Mouse (Mus musculus): ENCODE measurements around the gene Pcbp3. TPM values are rescaled to one million over a fixed set of nuclear protein-coding genes. Genes with fewer than 3 reads are reported as not detected.

Pcbp3 gene
- total RNA-seq, 2 experiments from 2014 or later: 64.6 to 66.0 TPM

DNA sequence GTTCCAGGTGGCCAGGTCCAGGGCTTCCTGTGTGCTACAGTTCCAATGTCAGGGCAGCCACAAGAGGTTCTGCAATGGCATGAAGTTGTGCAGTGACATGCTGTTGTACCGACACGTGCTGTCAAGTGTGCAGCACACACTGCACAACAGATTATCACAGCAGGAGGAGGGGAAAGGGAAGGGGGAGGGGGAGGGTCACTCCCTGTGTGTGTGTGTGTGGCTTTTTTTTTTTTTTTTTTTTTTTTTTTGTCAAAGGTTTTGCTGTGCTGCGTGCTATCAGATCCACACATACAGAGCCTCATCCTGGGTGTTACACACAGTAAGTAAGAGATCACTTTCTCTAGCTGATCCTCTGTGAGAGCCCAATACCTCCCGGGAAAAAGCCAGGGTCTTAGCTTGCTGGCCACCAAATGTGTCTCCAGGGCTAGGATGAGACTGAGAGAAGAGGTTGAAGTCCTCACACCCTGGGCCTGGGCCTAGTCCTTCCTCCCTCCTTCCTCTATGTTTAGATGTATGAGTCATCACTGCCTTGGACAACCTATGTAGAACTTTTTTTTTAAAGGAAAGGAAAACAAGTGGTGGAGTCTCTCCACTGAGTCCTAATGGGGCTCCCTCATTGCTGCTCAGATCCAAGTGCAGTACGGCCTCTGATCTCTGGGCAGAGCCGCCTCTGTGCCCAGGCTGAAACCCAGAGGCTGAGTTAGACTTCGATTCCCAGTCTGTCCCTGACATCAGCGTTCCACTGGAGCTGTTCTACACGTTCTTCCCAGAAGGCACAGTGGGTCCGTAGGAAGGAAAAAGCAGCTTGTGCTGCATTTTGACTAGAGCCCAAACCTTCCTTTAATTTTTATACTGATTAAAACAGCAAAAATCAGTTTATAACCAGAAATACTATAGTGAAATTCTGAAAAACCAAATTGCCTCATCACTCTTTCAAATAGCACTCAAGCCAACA, 153.0 kb downstream of the Pcbp3 start:
- peak; percentile 16 to 57 for DNase-seq (ENCODE audit: low spot score in 2 of 2)

DNA sequence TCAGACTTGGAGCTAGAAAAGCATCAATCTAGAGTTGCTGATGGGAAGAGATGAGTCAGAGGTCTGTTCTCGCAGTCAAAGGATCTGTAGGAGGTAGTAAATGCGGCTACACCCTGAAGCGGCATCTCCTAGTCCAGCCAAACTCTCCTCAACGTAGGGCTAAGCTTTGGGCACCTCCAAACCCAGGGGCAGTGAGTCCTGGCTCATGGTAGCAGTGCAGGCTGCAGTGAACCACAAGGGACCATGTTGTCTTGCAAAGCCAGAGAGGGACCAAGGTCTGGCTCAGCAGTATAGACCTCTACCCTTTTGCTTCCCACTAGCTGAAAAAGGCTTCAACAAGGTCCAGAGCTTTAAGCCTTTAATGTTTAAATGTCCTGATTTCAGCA, 159.2 kb downstream of the Pcbp3 start:
- no peak for DNase-seq (ENCODE audit: low spot score in 2 of 2)

DNA sequence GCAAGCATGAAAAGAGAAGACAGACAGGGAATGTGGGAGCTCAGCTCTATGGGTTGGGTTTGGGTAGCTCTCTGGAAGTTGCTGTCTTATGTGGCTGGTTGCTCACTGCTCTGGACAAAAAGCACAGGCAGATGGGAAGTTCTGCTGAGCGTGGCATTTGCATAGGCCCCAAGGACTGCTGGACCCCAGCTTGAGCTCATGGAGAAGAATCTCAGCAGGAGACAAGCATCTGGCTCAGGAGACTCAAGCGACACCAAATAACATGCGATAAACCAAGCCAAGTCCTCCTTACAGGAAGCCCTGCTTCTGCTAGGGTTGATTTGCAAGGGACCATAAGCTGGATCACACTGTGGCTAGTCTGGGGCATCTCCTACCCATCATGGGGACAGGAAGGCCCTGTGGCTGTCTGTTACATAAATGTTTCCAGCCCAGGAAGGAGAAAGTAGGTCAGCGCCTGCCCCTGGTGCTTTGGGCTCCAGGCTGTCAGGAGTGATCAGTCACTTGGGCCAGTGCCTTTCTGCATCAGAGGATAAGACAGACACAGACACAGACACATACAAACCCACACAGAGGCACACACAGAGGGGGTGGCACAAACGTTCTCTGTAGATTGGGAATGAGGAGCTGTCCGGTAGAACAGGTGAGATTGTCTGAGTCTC, 159.7 kb downstream of the Pcbp3 start:
- DNase-seq (ENCODE audit: low spot score in 2 of 2): peak in 1 of 2 experiments; percentile 25

DNA sequence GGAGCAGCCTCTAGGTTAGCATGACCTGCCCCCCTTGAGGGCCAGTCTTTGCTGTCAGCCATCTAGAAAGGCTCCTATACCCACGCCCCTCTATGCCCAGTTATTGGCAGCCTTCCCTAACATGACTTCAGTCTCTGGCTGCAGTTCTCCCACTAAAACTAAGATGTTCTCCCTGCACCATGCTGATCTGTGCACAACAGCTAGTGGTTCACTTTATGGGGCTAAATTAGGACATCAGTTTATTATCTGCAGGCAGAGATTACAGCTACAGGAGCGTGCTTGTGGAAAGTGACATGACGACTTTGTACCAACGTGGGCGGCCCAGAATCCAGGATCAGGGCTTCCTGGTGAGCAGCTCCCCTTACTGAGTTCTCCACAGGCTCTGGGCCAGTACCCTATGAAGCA, 160.4 kb downstream of the Pcbp3 start:
- DNase-seq (ENCODE audit: low spot score in 2 of 2): peak in 1 of 2 experiments; percentile 18

DNA sequence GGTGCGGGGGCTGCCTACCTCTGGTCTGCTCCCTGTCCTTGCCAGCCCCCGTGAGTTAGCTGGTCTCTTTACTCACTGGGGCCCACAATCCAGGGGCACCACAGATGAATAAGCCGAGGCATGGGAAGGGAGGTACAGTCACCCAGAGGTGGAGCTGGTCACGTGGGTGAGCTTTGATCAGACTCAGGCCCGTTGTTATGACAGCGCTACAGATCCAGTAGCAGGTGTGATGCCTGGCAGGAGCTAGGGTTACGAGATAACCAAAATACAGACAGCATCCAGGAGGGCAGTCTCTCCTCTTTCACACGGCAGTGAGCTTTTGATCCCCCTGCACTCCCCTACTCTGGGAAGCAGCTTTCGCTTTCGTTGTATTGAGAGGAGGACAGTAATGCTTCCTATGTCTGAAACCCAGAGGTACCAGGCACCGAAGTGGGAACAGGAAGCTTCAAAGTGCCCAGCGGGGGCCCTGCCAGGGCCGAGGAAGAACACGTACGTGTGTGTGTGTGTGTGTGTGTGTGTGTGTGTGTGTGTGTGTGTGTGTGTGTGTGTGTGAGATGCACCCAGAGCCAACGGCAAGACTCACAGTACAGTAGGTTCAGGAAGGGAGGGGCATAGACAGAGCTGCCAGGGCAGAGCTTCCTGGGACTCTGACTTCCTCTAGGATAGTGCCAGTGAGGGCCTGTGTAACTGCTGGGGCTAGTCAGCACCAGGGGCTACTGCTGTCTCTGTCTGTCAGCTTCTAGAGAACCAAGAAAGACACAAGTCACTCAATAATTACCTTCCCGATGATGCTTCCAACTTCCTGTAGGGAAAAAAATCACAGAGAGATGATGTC, 162.7 kb downstream of the Pcbp3 start:
- no peak for DNase-seq (ENCODE audit: low spot score in 2 of 2)

DNA sequence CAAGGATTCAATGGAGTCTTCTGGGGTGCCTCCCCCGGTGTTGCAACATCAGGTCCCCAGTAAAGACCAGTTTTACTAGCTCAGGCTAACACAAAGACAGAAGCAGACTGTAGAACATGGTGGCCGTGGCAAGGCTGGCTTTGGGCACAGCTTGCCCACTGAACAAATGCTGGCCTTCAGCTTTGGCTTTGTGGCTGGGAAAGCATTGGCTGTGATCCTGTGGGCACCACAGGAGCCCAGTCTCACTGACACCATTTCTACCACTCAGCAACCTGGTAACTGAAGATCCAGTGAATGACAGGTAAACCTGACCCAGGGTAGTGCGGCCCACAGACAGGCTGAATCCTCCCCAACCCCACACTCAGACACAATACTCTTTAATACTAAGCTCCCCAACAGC, 167.6 kb downstream of the Pcbp3 start:
- DNase-seq (ENCODE audit: low spot score in 2 of 2): no peak

DNA sequence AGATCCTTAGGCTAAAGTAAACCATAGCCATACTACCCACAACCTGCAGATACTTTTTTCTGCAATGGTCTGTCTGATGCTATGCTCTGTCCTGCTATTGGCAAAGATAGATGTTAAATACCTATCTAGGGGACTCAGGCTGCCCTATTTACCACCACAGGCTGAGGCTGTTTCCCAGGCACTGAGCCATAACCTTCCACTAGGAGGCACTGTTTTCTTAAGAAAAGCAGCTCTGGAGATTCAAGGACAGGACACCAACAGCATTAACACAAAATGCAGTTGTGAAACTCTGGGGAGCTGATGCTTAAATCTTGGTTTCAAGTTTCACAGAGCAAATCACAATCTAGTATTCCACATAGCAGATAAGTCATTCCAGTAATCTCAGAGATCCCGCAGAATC, 170.2 kb downstream of the Pcbp3 start:
- peak in 1 of 2 experiments; percentile 70 for DNase-seq (ENCODE audit: low spot score in 2 of 2)

DNA sequence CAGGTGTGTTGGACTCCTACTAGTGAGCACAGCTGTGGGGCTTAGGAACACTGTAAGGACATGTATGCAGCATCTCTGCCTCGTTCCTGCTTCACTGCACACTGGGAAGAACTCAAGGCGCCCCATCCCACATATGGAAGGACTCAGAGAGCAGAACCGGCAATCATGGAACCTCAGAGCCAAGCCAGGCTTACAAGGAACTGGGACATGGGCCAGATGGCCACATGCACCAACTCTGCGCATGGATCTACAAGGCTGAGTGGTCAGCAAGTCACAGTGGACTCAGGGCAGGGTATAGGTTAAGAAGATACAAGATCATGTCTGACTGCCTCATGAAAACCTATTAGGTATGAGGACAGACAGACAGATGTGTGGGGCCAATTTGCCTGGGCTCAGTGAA, 171.8 kb downstream of the Pcbp3 start:
- DNase-seq (ENCODE audit: low spot score in 2 of 2): no peak

DNA sequence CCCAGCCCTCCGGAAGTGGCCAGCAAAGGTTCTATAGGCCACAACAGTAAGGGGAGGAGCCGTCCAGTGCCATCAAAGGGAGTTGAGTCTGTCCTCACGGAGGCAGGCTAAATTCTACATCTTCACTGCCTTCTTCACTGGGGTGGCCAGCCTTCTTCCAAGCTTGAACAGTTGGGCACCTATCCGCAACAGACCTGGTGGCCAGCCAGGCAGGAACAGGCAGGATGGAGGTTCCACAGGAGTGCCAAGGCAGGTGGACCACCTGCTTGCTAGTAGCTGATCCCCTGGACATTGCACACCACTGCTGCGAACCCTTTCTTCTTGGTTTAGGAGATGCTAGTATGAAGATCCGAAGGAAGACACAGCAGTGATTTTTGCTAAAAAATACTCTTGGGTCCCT, 176.4 kb downstream of the Pcbp3 start:
- DNase-seq (ENCODE audit: low spot score in 2 of 2): no peak

DNA sequence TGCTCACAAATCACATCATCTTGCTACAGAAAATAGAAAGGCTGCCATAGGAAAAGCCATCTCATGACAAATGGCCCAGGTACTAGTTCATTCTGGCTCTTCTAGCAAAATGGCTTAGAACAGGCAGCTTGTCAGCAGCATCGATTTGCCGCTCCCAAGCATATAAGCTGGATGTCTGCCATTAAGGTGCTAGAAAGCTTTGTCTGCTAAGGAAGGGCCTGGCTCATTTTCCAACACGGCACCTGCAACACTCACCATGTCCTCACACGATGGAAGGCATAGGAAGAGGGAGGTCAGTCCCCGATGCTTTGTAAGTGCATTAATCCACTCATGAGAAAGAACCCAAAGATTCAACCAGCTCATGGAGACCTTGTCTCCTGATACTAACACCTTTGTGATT, 182.5 kb downstream of the Pcbp3 start:
- DNase-seq (ENCODE audit: low spot score in 2 of 2): no peak

DNA sequence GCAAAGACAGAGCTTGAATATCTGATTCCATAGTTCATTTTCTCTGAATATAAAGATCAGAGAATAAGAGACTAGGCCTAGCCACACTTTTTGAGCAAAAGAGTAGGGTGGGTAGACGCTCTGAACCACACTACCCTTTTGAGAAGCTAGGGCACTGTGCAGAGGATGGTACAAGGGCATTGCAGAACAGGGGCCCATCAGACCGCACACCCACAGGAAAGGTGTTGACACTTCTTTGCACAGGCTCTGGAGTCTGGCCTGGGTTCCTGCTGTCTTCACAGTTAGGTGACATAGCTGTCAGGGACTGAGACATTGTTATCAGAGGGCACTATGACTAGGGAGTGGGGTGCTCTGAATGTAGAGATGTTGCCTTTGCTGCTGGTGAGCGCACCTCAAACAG, 190.1 kb downstream of the Pcbp3 start:
- no peak for DNase-seq (ENCODE audit: low spot score in 2 of 2)

DNA sequence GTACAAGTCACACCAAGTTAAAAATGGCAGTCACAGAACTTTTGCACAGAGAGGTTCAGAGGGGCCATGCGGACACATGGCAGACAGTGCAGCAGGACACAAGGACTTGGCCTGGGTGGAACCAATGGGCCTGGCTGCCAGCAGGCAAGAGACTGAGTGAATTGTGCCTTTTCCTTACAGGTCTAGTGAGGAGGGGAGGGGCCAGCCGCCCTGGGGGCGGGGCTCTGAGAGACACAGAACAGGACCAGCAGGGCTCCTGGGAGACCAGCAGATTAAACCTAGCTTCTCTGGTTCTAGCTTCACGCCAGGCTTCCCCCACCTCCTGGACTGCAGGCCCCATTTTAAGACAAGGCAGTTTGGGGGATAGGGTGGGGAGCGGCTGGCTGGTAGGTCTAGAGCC, 190.6 kb downstream of the Pcbp3 start:
- DNase-seq (ENCODE audit: low spot score in 2 of 2): no peak

DNA sequence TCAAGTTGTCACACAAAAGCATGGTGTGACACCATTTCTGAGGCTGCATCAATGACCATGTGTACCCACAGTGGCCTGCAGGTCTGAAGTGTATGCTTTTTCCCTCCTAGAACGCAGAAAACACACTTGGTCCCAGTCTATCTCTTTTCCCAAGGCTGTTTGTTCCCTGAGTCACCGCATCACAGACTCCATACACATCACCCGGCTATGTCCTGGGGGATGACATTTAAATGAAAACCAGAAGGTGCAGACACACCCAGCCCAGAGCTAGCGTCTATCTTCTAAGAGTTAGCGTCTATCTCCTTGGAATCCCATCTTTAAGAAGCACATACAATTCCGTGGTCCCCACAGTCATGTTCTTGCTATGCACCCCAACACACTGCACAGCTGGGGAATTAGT, 192.1 kb downstream of the Pcbp3 start:
- DNase-seq (ENCODE audit: low spot score in 2 of 2): no peak

DNA sequence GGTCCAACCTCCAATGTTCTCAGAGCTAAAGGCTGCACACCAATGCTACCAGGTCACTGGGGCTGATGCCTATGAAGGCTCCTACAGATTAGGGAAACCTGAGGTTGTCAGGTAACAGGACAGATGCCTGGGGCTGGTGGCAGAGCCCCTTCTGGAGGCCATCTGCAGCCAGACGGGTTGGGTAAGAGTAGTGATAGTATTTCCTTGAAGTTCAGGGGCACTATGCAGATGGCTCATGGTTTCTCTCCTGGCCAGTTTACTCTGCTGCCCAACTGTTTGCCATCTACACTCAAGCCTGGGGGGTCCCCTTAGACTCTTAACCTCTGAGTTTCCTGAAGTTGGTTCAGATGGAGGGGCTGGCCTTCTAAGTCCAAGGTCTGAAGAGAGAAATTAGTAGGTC, 195.5 kb downstream of the Pcbp3 start:
- no peak for DNase-seq (ENCODE audit: low spot score in 2 of 2)

DNA sequence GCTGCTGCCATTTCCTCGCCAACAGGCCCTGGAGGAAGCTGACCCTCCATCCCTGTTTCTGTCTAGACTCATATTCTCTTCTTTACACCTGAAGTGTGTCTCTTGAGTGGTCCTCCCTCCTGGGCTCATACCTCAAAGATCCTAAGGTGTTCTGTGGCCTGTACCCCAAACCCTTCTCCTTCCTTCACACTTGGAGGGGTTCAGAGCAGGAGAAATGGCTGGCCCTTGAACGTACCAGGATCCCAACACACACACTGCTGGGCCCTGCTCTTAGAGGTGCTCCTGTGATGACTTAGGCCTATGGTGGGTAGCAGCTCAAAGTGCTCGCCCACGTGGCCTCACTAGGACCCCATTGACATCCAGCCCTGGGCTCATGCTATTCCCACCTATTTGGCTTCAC, 196.8 kb downstream of the Pcbp3 start:
- DNase-seq (ENCODE audit: low spot score in 2 of 2): no peak

DNA sequence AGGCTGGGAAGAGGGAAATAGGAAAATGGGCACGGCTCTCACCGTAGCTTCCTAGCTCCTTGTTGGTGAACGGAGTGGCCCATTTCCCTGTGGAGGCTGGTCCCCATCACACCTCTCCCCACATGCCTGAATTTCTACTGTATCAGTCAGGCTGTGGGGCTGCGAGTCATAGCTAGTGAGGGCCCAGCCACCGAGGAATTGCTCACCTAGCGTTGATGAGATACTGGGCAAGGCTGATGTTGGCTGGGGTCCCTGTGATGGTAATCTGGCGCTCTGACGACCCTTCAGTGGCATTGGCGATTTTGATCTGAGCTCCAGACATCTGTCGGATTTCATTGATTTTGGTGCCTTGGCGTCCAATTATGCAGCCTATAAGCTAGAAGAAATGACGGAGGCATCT, 198.7 kb downstream of the Pcbp3 start:
- peak in 1 of 2 experiments; percentile 43 for DNase-seq (ENCODE audit: low spot score in 2 of 2)

DNA sequence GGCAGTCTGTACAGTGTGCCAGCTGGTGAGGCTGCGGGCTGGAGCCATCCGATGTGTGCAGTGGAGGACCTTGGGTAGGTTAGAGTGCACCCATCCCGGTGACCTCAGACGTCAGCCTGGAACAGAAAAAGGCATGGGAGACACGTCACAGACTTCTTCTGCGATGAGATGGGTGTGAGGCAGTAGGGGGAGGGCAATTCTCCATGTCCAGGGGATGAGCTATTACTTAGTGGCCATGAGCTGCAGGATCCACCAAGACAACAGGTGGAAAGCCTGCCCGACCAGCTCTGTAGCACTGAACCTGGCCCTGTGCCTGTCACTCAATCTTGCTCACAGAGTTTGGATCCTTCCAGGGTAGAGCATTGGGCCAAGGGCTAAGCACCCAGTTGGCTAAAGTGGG, 199.3 kb downstream of the Pcbp3 start:
- peak in 1 of 2 experiments; percentile 25 for DNase-seq (ENCODE audit: low spot score in 2 of 2)

DNA sequence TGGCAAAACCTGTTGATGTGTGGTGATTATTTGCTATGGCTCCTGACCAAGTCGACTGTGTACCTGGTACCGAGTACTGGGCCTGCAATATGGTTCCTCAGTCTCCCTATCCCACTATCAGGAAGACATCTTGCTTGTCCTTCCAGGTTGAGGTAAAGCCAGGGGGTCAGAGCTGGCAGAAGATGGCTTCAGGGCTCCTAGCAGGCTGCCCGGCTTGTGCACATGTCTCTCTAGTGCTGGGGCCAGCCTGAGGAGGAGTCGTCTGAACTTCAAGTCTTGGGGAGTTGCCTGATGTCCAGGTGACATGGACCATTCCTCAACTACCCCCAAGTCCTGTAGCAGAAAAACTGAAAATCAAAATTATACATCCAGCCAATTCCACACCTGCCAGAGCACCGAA, 201.8 kb downstream of the Pcbp3 start:
- DNase-seq (ENCODE audit: low spot score in 2 of 2): no peak

DNA sequence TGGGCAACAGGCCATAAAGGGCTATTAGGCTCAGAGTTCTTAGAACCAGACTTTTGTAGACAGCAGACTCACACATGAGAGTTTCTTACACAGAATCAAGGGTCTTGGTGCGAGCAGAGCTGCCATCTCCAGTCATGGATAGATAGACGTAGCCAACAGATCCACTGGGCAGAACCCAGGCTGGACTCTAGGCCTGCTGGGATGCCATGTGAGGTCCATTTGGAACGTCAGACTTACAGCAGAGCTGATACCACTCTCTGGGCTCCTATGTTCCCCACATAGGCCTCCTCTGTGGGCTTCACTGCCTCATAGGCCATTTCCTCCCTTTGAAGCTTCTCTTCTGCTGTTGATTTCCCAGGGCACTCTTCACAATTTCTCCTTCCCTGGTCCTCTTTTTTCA, 208.0 kb downstream of the Pcbp3 start:
- no peak for DNase-seq (ENCODE audit: low spot score in 2 of 2)

DNA sequence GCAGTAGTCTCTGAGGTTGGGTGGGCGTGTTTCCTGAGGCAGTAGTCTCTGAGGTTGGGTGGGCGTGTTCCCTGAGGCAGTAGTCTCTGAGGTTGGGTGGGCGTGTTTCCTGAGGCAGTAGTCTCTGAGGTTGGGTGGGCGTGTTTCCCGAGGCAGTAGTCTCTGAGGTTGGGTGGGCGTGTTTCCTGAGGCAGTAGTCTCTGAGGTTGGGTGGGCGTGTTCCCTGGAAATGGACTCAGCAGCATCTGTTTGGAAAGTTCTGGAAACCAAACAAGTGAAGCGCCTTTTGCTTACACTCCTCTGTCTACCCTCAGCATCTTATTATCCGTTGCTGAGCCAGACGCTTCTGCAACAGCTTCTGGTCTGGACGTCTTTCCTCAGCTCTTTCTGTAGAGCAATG, 217.4 kb downstream of the Pcbp3 start:
- peak in 1 of 2 experiments; percentile 30 for DNase-seq (ENCODE audit: low spot score in 2 of 2)

DNA sequence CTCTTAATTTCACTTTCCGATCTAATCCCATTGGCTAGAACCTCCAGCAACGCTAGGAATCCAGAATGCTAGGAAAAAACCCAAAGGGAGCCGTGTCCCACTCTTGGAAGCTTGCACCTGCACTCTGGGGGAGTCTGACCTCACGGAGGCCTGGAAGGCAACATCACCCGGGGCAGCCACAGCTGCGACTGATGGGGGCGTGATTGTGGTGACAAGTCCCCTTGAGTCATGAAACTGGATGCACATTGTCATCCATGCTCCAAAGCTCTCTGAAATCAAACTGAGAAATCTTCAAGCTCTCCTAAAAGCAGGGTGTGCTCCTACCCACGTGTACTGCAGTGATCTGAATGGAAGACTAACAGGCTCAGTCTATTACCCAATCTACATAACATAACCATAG, 224.9 kb downstream of the Pcbp3 start:
- no peak for DNase-seq (ENCODE audit: low spot score in 2 of 2)

DNA sequence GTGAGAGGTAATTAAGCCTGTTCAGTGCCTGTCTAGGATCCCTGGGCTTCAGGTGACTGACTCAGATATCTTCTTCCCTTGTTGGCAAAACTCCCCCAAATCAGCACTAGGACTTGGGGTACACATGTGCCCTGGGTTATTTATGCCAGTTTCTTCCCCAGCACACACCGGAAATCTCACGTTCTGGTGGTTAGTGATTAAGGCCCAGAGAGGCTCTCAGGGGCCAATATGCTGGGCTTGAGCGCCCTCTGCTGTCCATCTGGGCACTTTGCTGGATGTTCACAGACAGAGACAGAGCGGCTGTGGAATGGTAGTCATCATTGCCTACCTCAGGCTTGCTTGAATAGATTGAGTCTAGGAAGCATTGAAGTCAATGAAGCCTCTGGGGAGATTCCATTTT, 226.7 kb downstream of the Pcbp3 start:
- DNase-seq (ENCODE audit: low spot score in 2 of 2): peak; percentile 77 to 92

Measured in layer of hippocampus, adult 18-20 months (tissue).